Mouse (Mus musculus) embryonic facial prominence, embryonic 11.5 days (tissue): ENCODE measurements around the gene Ppp6r3. TPM values are rescaled to one million over a fixed set of nuclear protein-coding genes. Genes with fewer than 3 reads are reported as not detected.

Experiments
- ATAC-seq: fragments of 200-750 bp; cut with Nextera tagmentation; replicated peaks from 2 replicates; pipeline ENCODE4 v1.8.0; 2017; ENCODE audit warnings: low read depth; ENCODE audit not compliant: insufficient number of reproducible peaks, low FRiP score, low TSS enrichment
- DNase-seq: peaks from one replicate; pipeline ENCODE4 v3.0.0-alpha.2; 2015; ENCODE audit warnings: low spot score
- H3K27ac ChIP-seq: fragments of 300-500 bp; sonication (generic); replicated peaks from 2 replicates; pipeline ENCODE4 v1.5.1; 2014; ENCODE audit warnings: mild to moderate bottlenecking, low read depth, low read length, control low read depth
- H3K27me3 ChIP-seq: fragments of 300-500 bp; sonication (generic); 2 replicates; pipeline ENCODE4 v1.6.1; 2014; ENCODE audit warnings: mild to moderate bottlenecking, low read length, moderate library complexity, mixed read lengths; ENCODE audit not compliant: control insufficient read depth, insufficient read depth
- H3K36me3 ChIP-seq: fragments of 300-500 bp; sonication (generic); replicated peaks from 2 replicates; pipeline ENCODE4 v1.6.1; 2014; ENCODE audit warnings: low read depth, mild to moderate bottlenecking, low read length, moderate library complexity, mixed read lengths; ENCODE audit not compliant: control insufficient read depth, insufficient read depth
- H3K4me1 ChIP-seq: fragments of 300-500 bp; sonication (generic); 2 replicates; pipeline ENCODE4 v1.6.1; 2014; ENCODE audit warnings: low read length, mixed read lengths; ENCODE audit not compliant: control insufficient read depth, insufficient read depth
- H3K4me2 ChIP-seq: fragments of 300-500 bp; sonication (generic); 2 replicates; pipeline ENCODE4 v1.6.1; 2014; ENCODE audit warnings: low read depth, mild to moderate bottlenecking, control low read depth, low read length, moderate library complexity
- H3K4me3 ChIP-seq: fragments of 300-500 bp; sonication (generic); 2 replicates; pipeline ENCODE4 v1.5.1; 2014; ENCODE audit warnings: low read depth, low read length, control low read depth
- H3K9ac ChIP-seq: fragments of 300-500 bp; sonication (generic); replicated peaks from 2 replicates; pipeline ENCODE4 v1.6.1; 2014; ENCODE audit warnings: mild to moderate bottlenecking, control low read depth, low read length
- H3K9me3 ChIP-seq: fragments of 300-500 bp; sonication (generic); replicated peaks from 2 replicates; pipeline ENCODE4 v1.6.1; 2016; ENCODE audit warnings: mild to moderate bottlenecking, low read length, inconsistent platforms, mixed read lengths; ENCODE audit not compliant: control insufficient read depth
- WGBS: fragments of 180-500 bp; shearing (Covaris S2); extraction: QIAGEN DNeasy Blood & Tissue Kit; methylation state at CpG from one replicate; pipeline ENCODE4 v1.1.7; 2014; 5-methylcytosine and 5-hydroxymethylcytosine counted together
- polyA plus RNA-seq: library from polyadenylated mRNA; unstranded; fragments of >200 nt; fragmentation: Nextera tagmentation; extraction: Ambion mirVana; gene quantifications from 2 replicates; pipeline ENCODE4 v1.2.1, GENCODE M21; 2014

The Ppp6r3 gene
- polyA plus RNA-seq, 1 experiment from 2014 or later, result 83.2 TPM

GRCm38 (mm10) chr19:3482831-3483230 is 92.7 kb downstream of the Ppp6r3 start:
- WGBS, result 94% methylated on average over 7 of the region's 7 CpGs
- no peak overlapping the region for H3K27ac ChIP-seq
- no peaks in the 10 kb centered on the region for H3K4me1 ChIP-seq
- no peak overlapping the region for H3K9ac ChIP-seq
- no peaks in the 10 kb centered on the region for H3K27me3 ChIP-seq
- H3K4me2 ChIP-seq, result no peak overlapping the region
- ATAC-seq, result no peak
- H3K4me3 ChIP-seq, result no peak overlapping the region
- peaks cover 11% of the 10 kb centered on the region for H3K36me3 ChIP-seq
- DNase-seq, result no peak
- H3K9me3 ChIP-seq, result no peaks in the 10 kb centered on the region

DNA sequence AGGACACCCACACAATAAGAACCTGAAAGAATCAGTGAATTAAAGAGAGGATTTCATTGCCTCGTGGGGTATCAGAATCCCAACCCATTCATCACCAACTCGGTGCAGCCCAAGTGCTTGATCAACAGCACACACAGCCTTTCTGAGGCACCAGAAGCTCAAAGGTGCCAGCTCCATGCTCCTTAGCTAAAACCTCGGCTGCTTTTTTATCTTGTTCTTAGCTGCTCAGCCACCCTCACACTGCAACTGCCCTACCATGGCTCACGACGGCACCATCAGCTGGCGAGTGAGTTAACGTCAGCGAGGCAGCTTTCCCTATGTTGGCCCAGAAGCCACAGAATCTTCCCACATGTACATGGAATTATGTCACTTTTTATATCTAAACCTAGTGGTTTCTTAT is 95.4 kb downstream of the Ppp6r3 start:
- Histone ChIP-seq H3K9ac (no peak overlapping the region), H3K9me3 (no peaks in the 10 kb centered on the region), H3K27ac (no peak overlapping the region), H3K27me3 (no peaks in the 10 kb centered on the region), H3K4me3 (no peak overlapping the region), H3K36me3 (peaks cover 6% of the 10 kb centered on the region; the same call in 1 of the 2 replicates), H3K4me2 (no peak overlapping the region), H3K4me1 (no peaks in the 10 kb centered on the region)
- 96% methylated on average over 8 of the region's 8 CpGs for WGBS
- ATAC-seq (no peak), DNase-seq (no peak)

DNA sequence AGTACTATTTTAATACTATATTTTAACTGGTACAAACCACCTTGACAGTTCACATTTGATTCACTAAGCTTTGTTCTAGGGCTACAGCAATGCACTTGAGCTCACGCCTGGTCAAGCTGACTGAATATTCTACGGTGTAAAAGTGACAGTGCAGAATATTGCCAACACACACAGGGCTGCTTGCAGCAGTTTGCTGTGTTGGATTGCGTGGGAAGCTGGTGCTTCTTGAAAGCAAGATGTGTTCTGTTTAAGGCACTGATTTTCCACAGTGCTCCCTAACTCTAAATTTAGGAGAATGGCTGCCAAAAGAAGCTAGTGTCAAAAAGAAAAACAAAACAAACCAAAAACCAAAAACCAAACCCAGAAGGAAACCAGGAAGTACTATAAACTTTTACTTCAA is 98.6 kb downstream of the Ppp6r3 start:
- Histone ChIP-seq H3K9ac (no peak overlapping the region), H3K27ac (no peak overlapping the region), H3K4me2 (no peak overlapping the region), H3K4me1 (no peaks in the 10 kb centered on the region), H3K9me3 (no peaks in the 10 kb centered on the region), H3K36me3 (no peaks in the 10 kb centered on the region), H3K27me3 (no peaks in the 10 kb centered on the region), H3K4me3 (no peak overlapping the region)
- ATAC-seq, result no peak
- WGBS, result 95% methylated on average over 3 of the region's 3 CpGs
- no peak for DNase-seq

GRCm38 (mm10) chr19:3471218-3471617 is 104.3 kb downstream of the Ppp6r3 start:
- WGBS, result 95% methylated on average over 2 of the region's 2 CpGs
- Histone ChIP-seq H3K4me3 (no peak overlapping the region), H3K36me3 (peaks cover 14% of the 10 kb centered on the region), H3K27me3 (no peaks in the 10 kb centered on the region), H3K9ac (no peak overlapping the region), H3K4me1 (no peaks in the 10 kb centered on the region), H3K9me3 (no peaks in the 10 kb centered on the region), H3K4me2 (no peak overlapping the region), H3K27ac (no peak overlapping the region)
- no peak for ATAC-seq
- no peak for DNase-seq

- ATAC-seq (no peak), DNase-seq (no peak)
- no peak overlapping the region for H3K4me3 ChIP-seq
- H3K27ac ChIP-seq, result no peak overlapping the region
- no peak overlapping the region for H3K4me2 ChIP-seq
- no peaks in the 10 kb centered on the region for H3K4me1 ChIP-seq
- peaks cover 23% of the 10 kb centered on the region for H3K36me3 ChIP-seq
- H3K9ac ChIP-seq, result no peak overlapping the region
- H3K9me3 ChIP-seq, result no peaks in the 10 kb centered on the region
- WGBS, result 93% methylated on average over 7 of the region's 7 CpGs
- no peaks in the 10 kb centered on the region for H3K27me3 ChIP-seq
Observed at GRCm38 (mm10) chr19:3467574-3467973, 108.0 kb downstream of the Ppp6r3 start.

GRCm38 (mm10) chr19:3459986-3460385 is 115.6 kb downstream of the Ppp6r3 start:
- no peak overlapping the region for H3K4me3 ChIP-seq
- H3K27me3 ChIP-seq, result no peaks in the 10 kb centered on the region
- peaks cover 26% of the 10 kb centered on the region for H3K36me3 ChIP-seq
- ATAC-seq (no peak), DNase-seq (no peak)
- no peak overlapping the region for H3K9ac ChIP-seq
- WGBS, result 95% methylated on average over 3 of the region's 3 CpGs
- no peak overlapping the region for H3K4me2 ChIP-seq
- H3K4me1 ChIP-seq, result no peaks in the 10 kb centered on the region
- H3K9me3 ChIP-seq, result no peaks in the 10 kb centered on the region
- H3K27ac ChIP-seq, result no peak overlapping the region

DNA sequence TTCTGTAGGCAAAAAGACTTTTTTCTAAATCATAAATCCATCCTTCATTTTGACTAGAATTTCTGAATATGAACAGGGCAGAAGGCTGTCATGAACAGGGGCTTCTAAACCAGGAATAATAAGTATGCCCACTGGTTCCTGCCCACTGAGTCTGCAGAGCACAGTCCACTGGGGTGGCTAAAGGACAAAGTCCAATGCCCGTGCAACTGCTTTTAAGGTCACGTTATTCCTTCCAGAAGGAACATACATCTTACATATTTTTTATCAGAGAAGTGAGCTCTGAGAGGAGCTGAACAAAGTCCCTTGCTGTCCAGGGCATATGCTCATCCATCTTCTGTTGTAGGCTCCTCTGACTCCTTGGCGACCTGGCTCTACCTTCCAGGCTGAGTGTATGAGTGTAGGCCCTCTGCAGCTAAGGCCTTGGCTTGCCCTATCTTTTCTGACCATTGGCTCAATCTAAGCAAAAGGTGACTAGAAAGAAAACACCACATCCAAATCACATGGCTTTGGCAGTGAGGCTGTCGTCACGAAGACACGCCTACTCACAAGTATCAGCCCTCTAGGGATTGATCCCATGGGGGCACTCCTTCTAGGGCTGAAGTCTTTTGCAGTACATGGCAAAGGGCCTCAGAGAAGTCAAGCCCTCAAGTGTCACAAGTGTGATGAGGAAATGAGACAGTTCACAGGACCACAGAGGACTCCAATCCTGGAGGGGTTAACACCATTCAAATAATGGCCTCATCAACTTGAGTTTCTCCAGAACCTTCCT is 117.0 kb downstream of the Ppp6r3 start:
- Histone ChIP-seq H3K4me1 (no peaks in the 10 kb centered on the region), H3K27ac (no peak overlapping the region), H3K4me3 (no peak overlapping the region), H3K27me3 (no peaks in the 10 kb centered on the region), H3K9me3 (no peaks in the 10 kb centered on the region), H3K4me2 (no peak overlapping the region), H3K36me3 (peaks cover 22% of the 10 kb centered on the region), H3K9ac (no peak overlapping the region)
- 91% methylated on average over 6 of the region's 6 CpGs for WGBS
- ATAC-seq (no peak), DNase-seq (no peak)

DNA sequence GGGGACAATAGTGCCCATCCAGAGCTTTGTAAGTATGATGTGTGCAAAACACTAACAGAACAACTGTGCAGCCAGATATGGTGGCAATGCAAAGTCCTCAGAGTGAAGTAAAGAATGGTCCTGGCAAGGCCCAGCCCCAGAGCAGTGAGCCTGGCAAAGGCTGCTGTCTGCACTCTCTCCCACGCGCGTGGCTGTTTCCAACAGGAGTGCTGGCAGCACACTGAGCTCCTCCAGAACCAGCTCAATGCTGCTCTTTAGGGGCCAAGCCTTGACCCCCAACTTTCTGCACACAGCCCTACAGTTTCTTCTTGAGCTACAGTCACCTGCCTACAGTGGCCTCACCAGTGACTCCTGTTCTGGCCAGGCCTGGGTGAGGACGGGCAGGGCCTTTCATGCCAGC is 117.8 kb downstream of the Ppp6r3 start:
- Histone ChIP-seq H3K4me3 (no peak overlapping the region), H3K27ac (no peak overlapping the region), H3K4me1 (no peaks in the 10 kb centered on the region), H3K36me3 (peaks cover 22% of the 10 kb centered on the region), H3K4me2 (no peak overlapping the region), H3K9me3 (no peaks in the 10 kb centered on the region), H3K27me3 (no peaks in the 10 kb centered on the region), H3K9ac (no peak overlapping the region)
- ATAC-seq (no peak), DNase-seq (no peak)
- WGBS, result 94% methylated on average over 4 of the region's 4 CpGs
